Mouse (Mus musculus): ENCODE data around the gene 1700122O11Rik. TPM values are rescaled to one million over a fixed set of nuclear protein-coding genes. Genes with fewer than 3 reads are reported as not detected.

Gene 1700122O11Rik
- not detected in 2 replicates for polyA plus RNA-seq (2014; fragmentation: Nextera tagmentation; extraction: Ambion mirVana)

- Histone ChIP-seq H3K27ac (ENCODE audit: low read length) (no peak within 1 kb of the TSS), H3K4me2 (replicated peaks; ENCODE audit: low read depth, low read length) (no peak within 1 kb of the TSS)
- 83% methylated on average over 2 of the region's 2 CpGs for WGBS
Observed at GRCm38 (mm10) chr17:48038193-48038592, at the start of gene 1700122O11Rik. TSS of gene 1700122O11Rik (minus strand) at chr17:48038293.

GRCm38 (mm10) chr17:48080626-48081025 lies 42.5 kb upstream of the 1700122O11Rik start:
- no peak for ATAC-seq (ENCODE audit: insufficient number of reproducible peaks, insufficient read depth, low FRiP score, low read depth)
- Histone ChIP-seq H3K27ac (ENCODE audit: low read length) (no peak overlapping the region), H3K9ac (replicated peaks; ENCODE audit: low read depth, low read length) (no peak overlapping the region), H3K9me3 (ENCODE audit: control insufficient read depth, low read depth, low read length) (no peaks in the 10 kb centered on the region), H3K4me3 (ENCODE audit: low read depth, low read length) (no peak overlapping the region), H3K27me3 (ENCODE audit: control insufficient read depth, insufficient read depth, low read length) (no peaks in the 10 kb centered on the region), H3K4me1 (ENCODE audit: control insufficient read depth, insufficient read depth, low read length) (no peaks in the 10 kb centered on the region), H3K36me3 (ENCODE audit: control insufficient read depth, insufficient read depth, low read length) (no peaks in the 10 kb centered on the region), H3K4me2 (replicated peaks; ENCODE audit: low read depth, low read length) (no peak overlapping the region)
- WGBS: 48% methylated on average over 3 of the region's 3 CpGs

More at GRCm38 (mm10) chr17:48038193-48038592, at the start of gene 1700122O11Rik:
- Histone ChIP-seq H3K4me3 (ENCODE audit: low read depth, low read length) (no peak within 1 kb of the TSS), H3K27me3 (ENCODE audit: control insufficient read depth, insufficient read depth, low read length) (no peaks in the 10 kb centered on the region), H3K9ac (replicated peaks; ENCODE audit: low read depth, low read length) (no peak within 1 kb of the TSS), H3K36me3 (ENCODE audit: control insufficient read depth, insufficient read depth, low read length) (no peaks in the 10 kb centered on the region), H3K4me1 (ENCODE audit: control insufficient read depth, insufficient read depth, low read length) (peaks cover 12% of the 10 kb centered on the region), H3K9me3 (ENCODE audit: control insufficient read depth, low read depth, low read length) (no peaks in the 10 kb centered on the region)
- ATAC-seq (ENCODE audit: insufficient number of reproducible peaks, insufficient read depth, low FRiP score, low read depth): no peak

GRCm38 (mm10) chr17:48067729-48068128 lies 29.6 kb upstream of the 1700122O11Rik start:
- no peak for ATAC-seq (ENCODE audit: insufficient number of reproducible peaks, insufficient read depth, low FRiP score, low read depth)
- no peak overlapping the region for H3K4me2 ChIP-seq (replicated peaks; ENCODE audit: low read depth, low read length)
- H3K4me3 ChIP-seq (ENCODE audit: low read depth, low read length): no peak overlapping the region
- no peak overlapping the region for H3K27ac ChIP-seq (ENCODE audit: low read length)
- H3K4me1 ChIP-seq (ENCODE audit: control insufficient read depth, insufficient read depth, low read length): peaks cover 8% of the 10 kb centered on the region
- WGBS: 30% methylated on average over 5 of the region's 5 CpGs
- no peak overlapping the region for H3K9ac ChIP-seq (replicated peaks; ENCODE audit: low read depth, low read length)
- H3K36me3 ChIP-seq (ENCODE audit: control insufficient read depth, insufficient read depth, low read length): no peaks in the 10 kb centered on the region
- H3K27me3 ChIP-seq (ENCODE audit: control insufficient read depth, insufficient read depth, low read length): no peaks in the 10 kb centered on the region
- no peaks in the 10 kb centered on the region; the same call in 1 of the 2 replicates for H3K9me3 ChIP-seq (ENCODE audit: control insufficient read depth, low read depth, low read length)

- 58% methylated on average over 10 of the region's 10 CpGs for WGBS
- ATAC-seq (ENCODE audit: insufficient number of reproducible peaks, insufficient read depth, low FRiP score, low read depth): no peak
- peaks cover 8% of the 10 kb centered on the region for H3K4me1 ChIP-seq (ENCODE audit: control insufficient read depth, insufficient read depth, low read length)
- H3K27me3 ChIP-seq (ENCODE audit: control insufficient read depth, insufficient read depth, low read length): no peaks in the 10 kb centered on the region
- no peak overlapping the region for H3K9ac ChIP-seq (replicated peaks; ENCODE audit: low read depth, low read length)
- no peak overlapping the region for H3K4me2 ChIP-seq (replicated peaks; ENCODE audit: low read depth, low read length)
- no peak overlapping the region for H3K27ac ChIP-seq (ENCODE audit: low read length)
- H3K36me3 ChIP-seq (ENCODE audit: control insufficient read depth, insufficient read depth, low read length): no peaks in the 10 kb centered on the region
- H3K9me3 ChIP-seq (ENCODE audit: control insufficient read depth, low read depth, low read length): no peaks in the 10 kb centered on the region; the same call in 1 of the 2 replicates
- no peak overlapping the region for H3K4me3 ChIP-seq (ENCODE audit: low read depth, low read length)
Observed at GRCm38 (mm10) chr17:48067083-48067614, 29.1 kb upstream of the 1700122O11Rik start.

- WGBS: 40% methylated on average over 5 of the region's 5 CpGs
- no peak overlapping the region for H3K4me3 ChIP-seq (ENCODE audit: low read depth, low read length)
Observed at GRCm38 (mm10) chr17:48065081-48065501, 27.0 kb upstream of the 1700122O11Rik start.

GRCm38 (mm10) chr17:48064196-48064843 lies 26.2 kb upstream of the 1700122O11Rik start:
- Histone ChIP-seq H3K9me3 (ENCODE audit: control insufficient read depth, low read depth, low read length) (no peaks in the 10 kb centered on the region), H3K27me3 (ENCODE audit: control insufficient read depth, insufficient read depth, low read length) (no peaks in the 10 kb centered on the region), H3K4me3 (ENCODE audit: low read depth, low read length) (no peak overlapping the region), H3K9ac (replicated peaks; ENCODE audit: low read depth, low read length) (no peak overlapping the region), H3K4me2 (replicated peaks; ENCODE audit: low read depth, low read length) (no peak overlapping the region), H3K36me3 (ENCODE audit: control insufficient read depth, insufficient read depth, low read length) (no peaks in the 10 kb centered on the region), H3K4me1 (ENCODE audit: control insufficient read depth, insufficient read depth, low read length) (peaks cover 8% of the 10 kb centered on the region), H3K27ac (ENCODE audit: low read length) (peak overlapping the region; percentile 33; the same call in 1 of the 2 replicates)
- WGBS: 36% methylated on average over 10 of the region's 10 CpGs
- ATAC-seq (ENCODE audit: insufficient number of reproducible peaks, insufficient read depth, low FRiP score, low read depth): no peak

More at GRCm38 (mm10) chr17:48065081-48065501, 27.0 kb upstream of the 1700122O11Rik start:
- Histone ChIP-seq H3K9ac (replicated peaks; ENCODE audit: low read depth, low read length) (no peak overlapping the region), H3K27ac (ENCODE audit: low read length) (peak overlapping the region; percentile 33; the same call in 1 of the 2 replicates), H3K36me3 (ENCODE audit: control insufficient read depth, insufficient read depth, low read length) (no peaks in the 10 kb centered on the region), H3K4me1 (ENCODE audit: control insufficient read depth, insufficient read depth, low read length) (peaks cover 8% of the 10 kb centered on the region), H3K27me3 (ENCODE audit: control insufficient read depth, insufficient read depth, low read length) (no peaks in the 10 kb centered on the region), H3K9me3 (ENCODE audit: control insufficient read depth, low read depth, low read length) (no peaks in the 10 kb centered on the region), H3K4me2 (replicated peaks; ENCODE audit: low read depth, low read length) (0 out of 2 replicates have a peak overlapping the region, but pooled peaks have one; percentile 5)
- ATAC-seq (ENCODE audit: insufficient number of reproducible peaks, insufficient read depth, low FRiP score, low read depth): no peak

- Histone ChIP-seq H3K36me3 (ENCODE audit: control insufficient read depth, insufficient read depth, low read length) (no peaks in the 10 kb centered on the region), H3K9me3 (ENCODE audit: control insufficient read depth, low read depth, low read length) (no peaks in the 10 kb centered on the region), H3K27ac (ENCODE audit: low read length) (no peak overlapping the region), H3K4me2 (replicated peaks; ENCODE audit: low read depth, low read length) (no peak overlapping the region), H3K4me3 (ENCODE audit: low read depth, low read length) (no peak overlapping the region), H3K27me3 (ENCODE audit: control insufficient read depth, insufficient read depth, low read length) (0 out of 2 replicates have a peak, but pooled peaks cover 4% of the 10 kb centered on the region), H3K4me1 (ENCODE audit: control insufficient read depth, insufficient read depth, low read length) (0 out of 2 replicates have a peak, but pooled peaks cover 6% of the 10 kb centered on the region), H3K9ac (replicated peaks; ENCODE audit: low read depth, low read length) (no peak overlapping the region)
- no peak for ATAC-seq (ENCODE audit: insufficient number of reproducible peaks, insufficient read depth, low FRiP score, low read depth)
- 13% methylated on average over 12 of the region's 12 CpGs for WGBS
Observed at GRCm38 (mm10) chr17:48057382-48057781, 19.3 kb upstream of the 1700122O11Rik start.

- Histone ChIP-seq H3K4me2 (replicated peaks; ENCODE audit: low read depth, low read length) (no peak overlapping the region), H3K27me3 (ENCODE audit: control insufficient read depth, insufficient read depth, low read length) (0 out of 2 replicates have a peak, but pooled peaks cover 4% of the 10 kb centered on the region), H3K4me1 (ENCODE audit: control insufficient read depth, insufficient read depth, low read length) (0 out of 2 replicates have a peak, but pooled peaks cover 6% of the 10 kb centered on the region), H3K9ac (replicated peaks; ENCODE audit: low read depth, low read length) (no peak overlapping the region), H3K9me3 (ENCODE audit: control insufficient read depth, low read depth, low read length) (no peaks in the 10 kb centered on the region), H3K4me3 (ENCODE audit: low read depth, low read length) (no peak overlapping the region), H3K27ac (ENCODE audit: low read length) (no peak overlapping the region), H3K36me3 (ENCODE audit: control insufficient read depth, insufficient read depth, low read length) (no peaks in the 10 kb centered on the region)
- ATAC-seq (ENCODE audit: insufficient number of reproducible peaks, insufficient read depth, low FRiP score, low read depth): no peak
- 39% methylated on average over 20 of the region's 20 CpGs for WGBS
Observed at GRCm38 (mm10) chr17:48055076-48055816, 17.2 kb upstream of the 1700122O11Rik start.

Data from stomach, embryonic 14.5 days (tissue).